24 mouse cellular contexts compared by ENCODE assay signal in the genomic region with DNA sequence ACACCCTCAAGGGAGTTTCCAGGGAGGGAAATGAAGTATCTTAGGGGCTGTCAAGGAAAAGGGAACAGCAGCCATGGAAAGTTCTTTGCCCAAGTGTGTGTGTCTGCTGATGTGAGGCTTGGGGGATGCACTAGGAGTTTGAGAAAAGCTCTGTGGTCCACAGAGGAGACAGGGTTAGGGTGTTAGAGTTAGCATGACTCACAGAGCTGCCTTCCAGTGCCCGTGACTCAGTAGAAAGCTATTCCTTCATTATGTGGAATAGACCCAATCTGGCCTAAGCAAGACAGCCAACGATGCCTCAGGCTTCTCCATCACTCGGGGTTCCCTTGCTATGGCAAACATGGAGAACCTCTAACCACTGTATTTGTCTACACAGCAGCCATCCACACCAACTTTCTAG. TPM values are rescaled to one million over a fixed set of nuclear protein-coding genes. Genes with fewer than 3 reads are reported as not detected.
DNase-seq lines count a peak whose midpoint lies in the region; ATAC-seq and TF ChIP-seq lines count a peak whose summit lies in the region.
"Had no signal": no experiment of that assay in that cellular context is flagged by ENCODE, and none has a peak within 500 bp of the region (broad histone marks: within the 10 kb centered on the region; RNA-seq: fewer than 3 reads in every experiment).

No protein-coding gene starts in this region.

- intact Hi-C loops in gastrocnemius, adult 2 months (cut with DNase I): loop anchor here (5.0 kb wide), 1 partner anchor 547 kb away; no protein-coding TSS in a partner anchor

- WGBS in embryonic facial prominence, embryonic 13.5 days: 67% methylated on average over 3 of the region's 3 CpGs
- 76% methylated on average over 3 of the region's 3 CpGs for WGBS in thymus, adult 2 months

- H3K4me1 ChIP-seq in embryonic facial prominence, embryonic 13.5 days: peaks cover 29% of the 10 kb centered on the region
- H3K4me1 ChIP-seq in thymus, adult 2 months (replicated peaks; ENCODE audit: control insufficient read depth, insufficient read depth, low read length): no peaks in the 10 kb centered on the region; the same call in 1 of the 2 replicates

- H3K79me2 ChIP-seq in C2C12 (ENCODE audit: control insufficient read depth, insufficient read depth) (no peaks in the 10 kb centered on the region), myocyte (ENCODE audit: control insufficient read depth, insufficient read depth) (no peaks in the 10 kb centered on the region)

- no peak for TF ChIP-seq POLR2A in myocyte (IDR thresholded peaks at IDR 0.05; ENCODE audit: insufficient read length, low read depth)
- no peak for TF ChIP-seq POLR2A in thymus, adult 2 months (IDR thresholded peaks at IDR 0.05; ENCODE audit: control insufficient read depth, extremely low read depth, insufficient read depth, low read length, poor library complexity)

- no peak overlapping the region for H3K9ac ChIP-seq in embryonic facial prominence, embryonic 13.5 days
- H3K9ac ChIP-seq: forebrain, embryonic 13.5 days; heart, embryonic 12.5 days; neural tube, embryonic 15.5 days had no signal

- no peak overlapping the region for H3K4me3 ChIP-seq in gastrocnemius, adult 2 months
- H3K4me3 ChIP-seq in C2C12 (ENCODE audit: insufficient read depth, poor library complexity, severe bottlenecking): no peak overlapping the region
- peak overlapping the region; percentile 63 for H3K4me3 ChIP-seq in embryonic facial prominence, embryonic 13.5 days
- no peak overlapping the region for H3K4me3 ChIP-seq in myocyte
- no peak overlapping the region for H3K4me3 ChIP-seq in thymus, adult 2 months (ENCODE audit: control insufficient read depth, insufficient read depth, low read length)
- H3K4me3 ChIP-seq: erythroblast, embryonic 14.5 days; forebrain, embryonic 13.5 days; heart, embryonic 12.5 days; neural tube, embryonic 15.5 days had no signal

- no peaks in the 10 kb centered on the region for H3K27me3 ChIP-seq in C2C12 (ENCODE audit: control insufficient read depth, insufficient read depth, insufficient read length)
- H3K27me3 ChIP-seq in embryonic facial prominence, embryonic 13.5 days: peaks cover 15% of the 10 kb centered on the region
- no peaks in the 10 kb centered on the region for H3K27me3 ChIP-seq in myocyte (ENCODE audit: control insufficient read depth, insufficient read depth, insufficient read length)
- H3K27me3 ChIP-seq in thymus, adult 2 months (ENCODE audit: control insufficient read depth, insufficient read depth, low read length): peaks cover 9% of the 10 kb centered on the region; the same call in 1 of the 2 replicates

- H3K36me3 ChIP-seq in C2C12 (ENCODE audit: control insufficient read depth, insufficient read depth): no peaks in the 10 kb centered on the region
- H3K36me3 ChIP-seq in embryonic facial prominence, embryonic 13.5 days: 0 out of 2 replicates have a peak, but pooled peaks cover 6% of the 10 kb centered on the region
- H3K36me3 ChIP-seq in myocyte (ENCODE audit: control insufficient read depth, insufficient read depth): no peaks in the 10 kb centered on the region
- H3K36me3 ChIP-seq in thymus, adult 2 months (ENCODE audit: control insufficient read depth, insufficient read depth, low read length): no peaks in the 10 kb centered on the region
- H3K36me3 ChIP-seq: heart, embryonic 12.5 days; neural tube, embryonic 15.5 days had no signal

- no peak for TF ChIP-seq CTCF in gastrocnemius, adult 2 months (IDR thresholded peaks at IDR 0.05)
- TF ChIP-seq CTCF in C2C12 (IDR thresholded peaks at IDR 0.05; ENCODE audit: control insufficient read depth, insufficient read depth, insufficient read length): no peak
- TF ChIP-seq CTCF in thymus, adult 2 months (IDR thresholded peaks at IDR 0.05; ENCODE audit: borderline replicate concordance, control insufficient read depth, extremely low read depth, insufficient read depth, low read length, poor library complexity): no peak

- ATAC-seq in embryonic facial prominence, embryonic 13.5 days (ENCODE audit: insufficient number of reproducible peaks, insufficient read depth, low FRiP score, low TSS enrichment, low read depth): no peak
- ATAC-seq: forebrain, embryonic 13.5 days had no signal

- no peaks in the 10 kb centered on the region for H3K79me3 ChIP-seq in C2C12 (ENCODE audit: low read depth)

- DNase-seq in gastrocnemius, adult 2 months: no peak
- DNase-seq in gastrocnemius, adult 8-10 months (ENCODE audit: low spot score in 2 of 2): no peak
- no peak for DNase-seq in thymus, adult 2 months
- no peak for DNase-seq in lung, postnatal 10 days
- DNase-seq: adrenal gland, postnatal 10 days; cerebellum, adult 2 months; gastrocnemius, postnatal 14 days; heart, postnatal 10 days; kidney, adult 11 months; kidney, postnatal 4 days; lung, postnatal 14 days; thymus, adult 18-20 months; thymus, postnatal 4 days had no signal

- H3K27ac ChIP-seq in gastrocnemius, adult 2 months: peak overlapping the region; percentile 38; the same call in 1 of the 2 replicates
- no peak overlapping the region for H3K27ac ChIP-seq in embryonic facial prominence, embryonic 13.5 days
- no peak overlapping the region for H3K27ac ChIP-seq in thymus, adult 2 months (ENCODE audit: control insufficient read depth, insufficient read depth, low read length)
- H3K27ac ChIP-seq: forebrain, embryonic 13.5 days; neural tube, embryonic 15.5 days had no signal

- H3K4me2 ChIP-seq in embryonic facial prominence, embryonic 13.5 days: peak overlapping the region; percentile 83
- peak overlapping the region; percentile 24 for H3K4me2 ChIP-seq in myocyte (ENCODE audit: low read depth)
- H3K4me2 ChIP-seq: heart, embryonic 12.5 days; midbrain, embryonic 11.5 days; neural tube, embryonic 15.5 days had no signal

- H3K9me3 ChIP-seq in embryonic facial prominence, embryonic 13.5 days: no peaks in the 10 kb centered on the region
- H3K9me3 ChIP-seq: forebrain, embryonic 13.5 days; heart, embryonic 12.5 days; neural tube, embryonic 15.5 days had no signal

- no peak overlapping the region for H3ac ChIP-seq in C2C12 (ENCODE audit: control insufficient read depth, insufficient read length, low read depth)
- no peak overlapping the region for H3ac ChIP-seq in myocyte (ENCODE audit: control insufficient read depth, insufficient read length)

TF ChIP-seq in C2C12, 6 proteins besides CTCF, POLR2A, EP300 and RAD21:
- TF ChIP-seq FOSL1 (IDR thresholded peaks at IDR 0.05; ENCODE audit: insufficient read depth, low read length, poor library complexity, severe bottlenecking): peak; percentile 82
- TF ChIP-seq MAX (IDR thresholded peaks at IDR 0.05): peak; percentile 15
- TF ChIP-seq MYOG (IDR thresholded peaks at IDR 0.05; ENCODE audit: control insufficient read depth, extremely low read depth, insufficient read length): no peak

TF ChIP-seq in myocyte, 11 proteins besides CTCF, POLR2A, EP300 and RAD21:
- TF ChIP-seq REST (IDR thresholded peaks at IDR 0.05; ENCODE audit: insufficient read depth, insufficient read length): no peak
- TF ChIP-seq TCF12 (IDR thresholded peaks at IDR 0.05; ENCODE audit: insufficient read depth, poor library complexity, severe bottlenecking): no peak
- TF ChIP-seq POLR2AphosphoS2 (IDR thresholded peaks at IDR 0.05; ENCODE audit: insufficient read length, low read depth): no peak
- no peak for TF ChIP-seq MAX (IDR thresholded peaks at IDR 0.05; ENCODE audit: low read depth)
- TF ChIP-seq TCF3 (IDR thresholded peaks at IDR 0.05; ENCODE audit: insufficient read length, low read depth): no peak
- no peak for TF ChIP-seq USF1 (IDR thresholded peaks at IDR 0.05; ENCODE audit: low read depth)
- no peak for TF ChIP-seq MYOD1 (IDR thresholded peaks at IDR 0.05; ENCODE audit: control insufficient read depth in 1 of 3, insufficient read length in 2 of 3, low read depth in 2 of 3)
- no peak for TF ChIP-seq MYOG (IDR thresholded peaks at IDR 0.05; ENCODE audit: control insufficient read depth in 1 of 3, insufficient read depth in 1 of 3, insufficient read length in 2 of 3, low read depth in 2 of 3)
- no peak for TF ChIP-seq CEBPB (IDR thresholded peaks at IDR 0.05; ENCODE audit: insufficient read depth, poor library complexity, severe bottlenecking)
- no peak for TF ChIP-seq E2F4 (IDR thresholded peaks at IDR 0.05; ENCODE audit: insufficient read depth)
- TF ChIP-seq SRF (IDR thresholded peaks at IDR 0.05; ENCODE audit: control insufficient read depth, insufficient read length, low read depth): no peak

RNA-seq across cellular contexts. Expression of a gene that starts 3.2 kb away (rescaled TPM):
- 1 to 10 TPM in 1 of 2 experiments, under 1 TPM in 1; 0.78 to 3.0 TPM for total RNA-seq in gastrocnemius, adult 2 months (2021)
- 1 to 10 TPM in 2 of 4 experiments, under 1 TPM in 2; 0.40 to 3.4 (median 1.2) TPM for total RNA-seq in gastrocnemius, adult 8-10 months (2022)
- polyA plus RNA-seq in C2C12 (2012; fragmentation: generic; extraction: Trizol): 0.04 TPM
- 23.8 and 31.3 TPM in 2 replicates for polyA plus RNA-seq in embryonic facial prominence, embryonic 13.5 days (2015; fragmentation: Nextera tagmentation; extraction: Ambion mirVana)
- polyA plus RNA-seq in myocyte (2012; fragmentation: generic; extraction: Trizol): 0.18 TPM
- 2.4 and 3.3 TPM in 2 replicates for polyA plus RNA-seq in thymus, adult 2 months (2012; rRNA removed)
- total RNA-seq: liver, adult 2 months; megakaryocyte progenitor cell, adult 5-6 weeks had no signal
- polyA plus RNA-seq: erythroblast, embryonic 14.5 days; liver, adult 2 months; liver, embryonic 16.5 days had no signal
